ENCODE assay signal across 8 mouse cellular contexts in genomic region chr1:131937659-131938305, GRCm38 (mm10). TPM values are rescaled to one million over a fixed set of nuclear protein-coding genes. Genes with fewer than 3 reads are reported as not detected.
DNase-seq lines count a peak whose midpoint lies in the region; ATAC-seq and TF ChIP-seq lines count a peak whose summit lies in the region.

No protein-coding gene starts in this region.

- intact Hi-C loops in heart, postnatal 25 days (cut with DNase I): loop anchor here (2.0 to 5.0 kb wide), 3 partner anchors 43 to 180 kb away; no protein-coding TSS in a partner anchor

- H3K27me3 ChIP-seq in CH12.LX (replicated peaks): no peaks in the 10 kb centered on the region
- H3K27me3 ChIP-seq in liver, postnatal 0 days (ENCODE audit: insufficient read depth, low read length): no peaks in the 10 kb centered on the region
- no peaks in the 10 kb centered on the region for H3K27me3 ChIP-seq in neural tube, embryonic 14.5 days (ENCODE audit: control insufficient read depth, insufficient read depth, low read length)

- TF ChIP-seq RAD21 in CH12.LX (IDR thresholded peaks at IDR 0.05; ENCODE audit: low read depth, low read length): peak; percentile 74

- peaks cover 0 to 19% of the 10 kb centered on the region in 2 experiments; a peak in 2 of 4 replicates for H3K4me1 ChIP-seq in CH12.LX (ENCODE audit: control insufficient read depth in 1 of 2, insufficient read depth in 2 of 2)
- peaks cover 6% of the 10 kb centered on the region for H3K4me1 ChIP-seq in bone marrow macrophage, adult 2 months (ENCODE audit: control insufficient read depth, insufficient read depth, low read length)
- H3K4me1 ChIP-seq in liver, postnatal 0 days (ENCODE audit: insufficient read depth): peaks cover 3% of the 10 kb centered on the region; the same call in 1 of the 2 replicates
- no peaks in the 10 kb centered on the region for H3K4me1 ChIP-seq in neural tube, embryonic 14.5 days (ENCODE audit: control insufficient read depth, insufficient read depth, low read length)

- ATAC-seq in liver, postnatal 0 days: peak; percentile 43; the same call in 1 of the 2 replicates
- peak; percentile 71 for ATAC-seq in neural tube, embryonic 14.5 days (ENCODE audit: low read depth)

- dilution Hi-C loops in CH12.LX (cut with MboI; ENCODE audit: extremely low pct_ligation_motif_present, extremely low pct_unique_long_range_greater_than_20kb, low sequenced_read_pairs): no loop called here

- no peak for TF ChIP-seq EP300 in CH12.LX (IDR thresholded peaks at IDR 0.05; ENCODE audit: low read length)
- no peak for TF ChIP-seq EP300 in liver, postnatal 0 days (IDR thresholded peaks at IDR 0.05; ENCODE audit: low read depth)

- H3K9ac ChIP-seq in CH12.LX (ENCODE audit: insufficient read depth, low read depth): no peak overlapping the region
- no peak overlapping the region for H3K9ac ChIP-seq in liver, postnatal 0 days (replicated peaks)
- no peak overlapping the region for H3K9ac ChIP-seq in neural tube, embryonic 14.5 days (replicated peaks; ENCODE audit: low read depth, low read length)

- peak; percentile 68 for DNase-seq in CH12.LX (ENCODE audit: extremely low read depth)
- DNase-seq in fibroblast of lung, adult 2 months (ENCODE audit: low read depth): peak; percentile 27
- peak; percentile 37 for DNase-seq in heart, postnatal 25 days (ENCODE audit: low spot score)
- DNase-seq in kidney, postnatal 4 days: peak; percentile 79 to 84
- DNase-seq in liver, postnatal 0 days: peak; percentile 79
- DNase-seq in thymus, postnatal 0 days (ENCODE audit: low spot score): peak; percentile 69

- H3K79me2 ChIP-seq in CH12.LX (replicated peaks; ENCODE audit: control insufficient read depth, extremely low read depth, insufficient read depth, poor library complexity, severe bottlenecking): no peaks in the 10 kb centered on the region

- no peaks in the 10 kb centered on the region for H3K9me3 ChIP-seq in CH12.LX (replicated peaks; ENCODE audit: low read length)
- H3K9me3 ChIP-seq in liver, postnatal 0 days (ENCODE audit: low read length): no peaks in the 10 kb centered on the region
- no peaks in the 10 kb centered on the region for H3K9me3 ChIP-seq in neural tube, embryonic 14.5 days (ENCODE audit: control insufficient read depth, low read length)

- in situ Hi-C loops in CH12.LX (cut with MboI; ENCODE audit: low pct_ligation_motif_present, low pct_unique_long_range_greater_than_20kb, low sequenced_read_pairs): loop anchor here (5.0 kb wide), 1 partner anchor 40 kb away; no protein-coding TSS in a partner anchor

- no peak overlapping the region for H3K4me3 ChIP-seq in CH12.LX (replicated peaks in 1 of 3; ENCODE audit: low read depth in 2 of 3, low read length in 2 of 3, poor library complexity in 1 of 3)
- no peak overlapping the region for H3K4me3 ChIP-seq in bone marrow macrophage, adult 2 months (ENCODE audit: insufficient read depth, low read length)
- no peak overlapping the region for H3K4me3 ChIP-seq in liver, postnatal 0 days (ENCODE audit: low read depth, low read length)
- no peak overlapping the region for H3K4me3 ChIP-seq in neural tube, embryonic 14.5 days (ENCODE audit: low read depth, low read length)

- WGBS in liver, postnatal 0 days (ENCODE audit: insufficient replicate concordance): 49% methylated on average over 6 of the region's 6 CpGs
- 45% methylated on average over 6 of the region's 6 CpGs for WGBS in neural tube, embryonic 14.5 days

- H3K36me3 ChIP-seq in CH12.LX (replicated peaks in 1 of 2; ENCODE audit: control insufficient read depth in 1 of 2, insufficient read depth in 1 of 2, low read length in 1 of 2): peaks cover 10 to 61% of the 10 kb centered on the region in 2 experiments
- H3K36me3 ChIP-seq in liver, postnatal 0 days (replicated peaks; ENCODE audit: insufficient read depth, low read length): peaks cover 13% of the 10 kb centered on the region
- H3K36me3 ChIP-seq in neural tube, embryonic 14.5 days (ENCODE audit: control insufficient read depth, insufficient read depth, low read length): peaks cover 3% of the 10 kb centered on the region; the same call in 1 of the 2 replicates

- no peak overlapping the region for H3K4me2 ChIP-seq in CH12.LX (ENCODE audit: insufficient read depth, low read depth, poor library complexity, severe bottlenecking)
- no peak overlapping the region for H3K4me2 ChIP-seq in liver, postnatal 0 days (ENCODE audit: low read depth, low read length)
- no peak overlapping the region for H3K4me2 ChIP-seq in neural tube, embryonic 14.5 days (ENCODE audit: low read depth, low read length)

- no peak for TF ChIP-seq POLR2A in CH12.LX (IDR thresholded peaks at IDR 0.05; ENCODE audit: low read depth, low read length)
- TF ChIP-seq POLR2A in bone marrow macrophage, adult 2 months (IDR thresholded peaks at IDR 0.05; ENCODE audit: borderline replicate concordance, low read depth, low read length): no peak

- no peak overlapping the region for H3K27ac ChIP-seq in CH12.LX (ENCODE audit: insufficient read depth, low read depth)
- H3K27ac ChIP-seq in bone marrow macrophage, adult 2 months (ENCODE audit: insufficient read depth, low read depth, low read length): no peak overlapping the region
- no peak overlapping the region for H3K27ac ChIP-seq in liver, postnatal 0 days (ENCODE audit: low read depth)
- H3K27ac ChIP-seq in neural tube, embryonic 14.5 days (ENCODE audit: low read depth, low read length): no peak overlapping the region

- TF ChIP-seq CTCF in CH12.LX (conservative IDR thresholded peaks at IDR 0.05 in 1 of 2, IDR thresholded peaks at IDR 0.05 in 1 of 2; ENCODE audit: low read depth in 2 of 2, low read length in 2 of 2): peak; percentile 70 to 82
- peak; percentile 61; the same call in 1 of the 2 replicates for TF ChIP-seq CTCF in bone marrow macrophage, adult 2 months (IDR thresholded peaks at IDR 0.05; ENCODE audit: low read depth, low read length)
- peak; percentile 93 for TF ChIP-seq CTCF in liver, postnatal 0 days (IDR thresholded peaks at IDR 0.05; ENCODE audit: low read depth)

TF ChIP-seq in CH12.LX, 34 proteins besides CTCF, POLR2A, EP300 and RAD21:
- TF ChIP-seq RCOR1 (conservative IDR thresholded peaks at IDR 0.05; ENCODE audit: low read depth, low read length) (no peak), ZKSCAN1 (IDR thresholded peaks at IDR 0.05; ENCODE audit: borderline replicate concordance, low read depth, low read length) (no peak), PAX5 (IDR thresholded peaks at IDR 0.05; ENCODE audit: low read length) (no peak), MAX (IDR thresholded peaks at IDR 0.05; ENCODE audit: low read length) (no peak), ZNF384 (IDR thresholded peaks at IDR 0.05; ENCODE audit: low read depth, low read length) (no peak), JUND (conservative IDR thresholded peaks at IDR 0.05; ENCODE audit: low read depth, low read length) (no peak), SMC3 (IDR thresholded peaks at IDR 0.05; ENCODE audit: low read depth, low read length) (peak; percentile 75)
TF ChIP-seq in CH12.LX: peak in this region for 1.

RNA-seq across cellular contexts. Expression of gene Slc45a3, which starts 25.0 kb away (rescaled TPM):
- total RNA-seq in CH12.LX (2012; rRNA removed): 0.47 and 0.55 TPM in 2 replicates
- 0.11 and 0.16 TPM in 2 replicates for total RNA-seq in CH12.LX (2014; rRNA removed)
- polyA plus RNA-seq in CH12.LX (2012; ENCODE audit: insufficient read length, low read depth): 0.15 and 0.20 TPM in 2 replicates
- not detected in 2 replicates for polyA plus RNA-seq in bone marrow macrophage, adult 2 months (2012; ENCODE audit: insufficient read depth, insufficient read length, missing spikeins)
- 1 to 10 TPM; 3.8 to 5.2 TPM for total RNA-seq in heart, postnatal 25 days (2021)
- 4.3 and 6.0 TPM in 2 replicates for polyA plus RNA-seq in liver, postnatal 0 days (2015; fragmentation: Nextera tagmentation; extraction: Ambion mirVana)
- 0.66 and 3.4 TPM in 2 replicates for polyA plus RNA-seq in neural tube, embryonic 14.5 days (2014; fragmentation: Nextera tagmentation; extraction: Ambion mirVana)
- 2.7 and 3.0 TPM in 2 replicates for polyA plus RNA-seq in thymus, postnatal 0 days (2015; fragmentation: Nextera tagmentation; extraction: Ambion mirVana)

RNA-seq across cellular contexts. Expression of gene Nucks1, which starts 27.4 kb away (rescaled TPM):
- total RNA-seq in CH12.LX (2012; rRNA removed): 87.4 and 99.4 TPM in 2 replicates
- 267 and 274 TPM in 2 replicates for total RNA-seq in CH12.LX (2014; rRNA removed)
- 96.9 and 99.6 TPM in 2 replicates for polyA plus RNA-seq in CH12.LX (2012; ENCODE audit: insufficient read length, low read depth)
- polyA plus RNA-seq in bone marrow macrophage, adult 2 months (2012; ENCODE audit: insufficient read depth, insufficient read length, missing spikeins): 70.7 and 77.0 TPM in 2 replicates
- 10 to 100 TPM; 58.4 to 59.1 TPM for total RNA-seq in heart, postnatal 25 days (2021)
- 24.2 and 26.9 TPM in 2 replicates for polyA plus RNA-seq in liver, postnatal 0 days (2015; fragmentation: Nextera tagmentation; extraction: Ambion mirVana)
- polyA plus RNA-seq in neural tube, embryonic 14.5 days (2014; fragmentation: Nextera tagmentation; extraction: Ambion mirVana): 39.8 and 40.3 TPM in 2 replicates
- polyA plus RNA-seq in thymus, postnatal 0 days (2015; fragmentation: Nextera tagmentation; extraction: Ambion mirVana): 80.4 and 102 TPM in 2 replicates

Comparison
In these comparisons a context has a peak if more than half of its experiments do, and no peak if none do; other contexts are left out.
1. DNase-seq: peak in every context shown above with its lines; median percentile 82 in kidney, postnatal 4 days; 79 in liver, postnatal 0 days; 69 in thymus, postnatal 0 days; 68 in CH12.LX; 37 in heart, postnatal 25 days; 27 in fibroblast of lung, adult 2 months.